Mouse (Mus musculus): ENCODE results near the gene Rpl38. TPM values are rescaled to one million over a fixed set of nuclear protein-coding genes. Genes with fewer than 3 reads are reported as not detected.
A peak's percentile ranks its signal among the peaks of the same experiment; 100 is the strongest.

The Rpl38 gene
- polyA plus RNA-seq, 1 experiment from 2014 or later = 935 TPM

DNA sequence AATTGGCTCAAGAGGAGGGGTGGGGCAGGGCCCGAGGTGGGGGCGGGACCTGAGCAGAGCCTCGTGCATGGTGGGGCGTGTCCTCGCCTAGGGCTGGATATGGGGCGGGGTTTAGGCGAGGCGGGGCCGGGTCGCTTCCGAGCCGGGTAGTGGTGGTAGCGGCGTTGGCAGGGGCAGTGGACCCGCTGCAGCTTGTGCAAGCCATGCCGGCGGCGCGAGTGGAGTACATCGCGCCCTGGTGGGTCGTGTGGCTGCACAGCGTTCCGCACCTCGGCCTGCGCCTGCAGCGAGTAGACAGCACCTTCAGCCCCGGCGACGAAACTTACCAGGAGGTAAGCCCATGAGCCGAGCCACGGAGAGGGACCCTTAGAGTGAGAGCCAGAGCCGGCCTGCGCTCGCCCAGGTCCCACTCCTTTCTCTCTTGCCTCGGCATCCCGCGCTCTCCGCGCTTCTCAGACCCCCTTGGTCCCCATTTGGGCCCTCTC, 7.1 kb downstream of the Rpl38 start, which contains the start of gene Ttyh2:
TSS of gene Ttyh2 (plus strand) at position 91 of the 485 bp plus-strand sequence.
- Histone ChIP-seq H3K4me2 (replicated peaks; ENCODE audit: low read depth) (peak within 1 kb of the TSS; percentile 93), H3K9ac (ENCODE audit: low read depth, low read length) (peak within 1 kb of the TSS; percentile 84), H3K27me3 (replicated peaks; ENCODE audit: control insufficient read depth, insufficient read depth, low read length) (no peaks in the 10 kb centered on the region), H3K4me3 (ENCODE audit: low read depth, low read length) (peak within 1 kb of the TSS; percentile 83), H3K9me3 (ENCODE audit: control insufficient read depth) (no peaks in the 10 kb centered on the region), H3K36me3 (ENCODE audit: control insufficient read depth, insufficient read depth) (peaks cover 30% of the 10 kb centered on the region), H3K27ac (ENCODE audit: low read depth, low read length) (peak within 1 kb of the TSS; percentile 88), H3K4me1 (replicated peaks; ENCODE audit: control insufficient read depth, insufficient read depth, low read length) (peaks cover 10% of the 10 kb centered on the region; the same call in 1 of the 2 replicates)
- ATAC-seq = peak; percentile 72
- WGBS = under 1% methylated on average over 38 of the region's 40 CpGs
- TF ChIP-seq CTCF (IDR thresholded peaks at IDR 0.05; ENCODE audit: low read depth) = no peak; the same call in 1 of the 2 replicates

- Histone ChIP-seq H3K4me3 (ENCODE audit: low read depth, low read length) (peak overlapping the region; percentile 83), H3K27me3 (replicated peaks; ENCODE audit: control insufficient read depth, insufficient read depth, low read length) (no peaks in the 10 kb centered on the region), H3K4me1 (replicated peaks; ENCODE audit: control insufficient read depth, insufficient read depth, low read length) (peaks cover 7% of the 10 kb centered on the region; the same call in 1 of the 2 replicates), H3K9ac (ENCODE audit: low read depth, low read length) (peak overlapping the region; percentile 84), H3K27ac (ENCODE audit: low read depth, low read length) (peak overlapping the region; percentile 88), H3K4me2 (replicated peaks; ENCODE audit: low read depth) (peak overlapping the region; percentile 93), H3K36me3 (ENCODE audit: control insufficient read depth, insufficient read depth) (peaks cover 25% of the 10 kb centered on the region), H3K9me3 (ENCODE audit: control insufficient read depth) (no peaks in the 10 kb centered on the region)
- 2% methylated on average over 27 of the region's 27 CpGs for WGBS
- peak; percentile 6 for ATAC-seq
- TF ChIP-seq CTCF (IDR thresholded peaks at IDR 0.05; ENCODE audit: low read depth) = no peak
Observed at GRCm38 (mm10) chr11:114675826-114676401, 7.6 kb downstream of the Rpl38 start.

GRCm38 (mm10) chr11:114676431-114676830, 8.1 kb downstream of the Rpl38 start:
- H3K9ac ChIP-seq (ENCODE audit: low read depth, low read length) = peak overlapping the region; percentile 84
- H3K9me3 ChIP-seq (ENCODE audit: control insufficient read depth) = no peaks in the 10 kb centered on the region
- peak overlapping the region; percentile 83 for H3K4me3 ChIP-seq (ENCODE audit: low read depth, low read length)
- peaks cover 21% of the 10 kb centered on the region for H3K36me3 ChIP-seq (ENCODE audit: control insufficient read depth, insufficient read depth)
- ATAC-seq = peak; percentile 78
- H3K4me2 ChIP-seq (replicated peaks; ENCODE audit: low read depth) = peak overlapping the region; percentile 93
- peak overlapping the region; percentile 88 for H3K27ac ChIP-seq (ENCODE audit: low read depth, low read length)
- 12% methylated on average over 14 of the region's 14 CpGs for WGBS
- no peaks in the 10 kb centered on the region for H3K27me3 ChIP-seq (replicated peaks; ENCODE audit: control insufficient read depth, insufficient read depth, low read length)
- H3K4me1 ChIP-seq (replicated peaks; ENCODE audit: control insufficient read depth, insufficient read depth, low read length) = peaks cover 7% of the 10 kb centered on the region; the same call in 1 of the 2 replicates
- no peak for TF ChIP-seq CTCF (IDR thresholded peaks at IDR 0.05; ENCODE audit: low read depth)

DNA sequence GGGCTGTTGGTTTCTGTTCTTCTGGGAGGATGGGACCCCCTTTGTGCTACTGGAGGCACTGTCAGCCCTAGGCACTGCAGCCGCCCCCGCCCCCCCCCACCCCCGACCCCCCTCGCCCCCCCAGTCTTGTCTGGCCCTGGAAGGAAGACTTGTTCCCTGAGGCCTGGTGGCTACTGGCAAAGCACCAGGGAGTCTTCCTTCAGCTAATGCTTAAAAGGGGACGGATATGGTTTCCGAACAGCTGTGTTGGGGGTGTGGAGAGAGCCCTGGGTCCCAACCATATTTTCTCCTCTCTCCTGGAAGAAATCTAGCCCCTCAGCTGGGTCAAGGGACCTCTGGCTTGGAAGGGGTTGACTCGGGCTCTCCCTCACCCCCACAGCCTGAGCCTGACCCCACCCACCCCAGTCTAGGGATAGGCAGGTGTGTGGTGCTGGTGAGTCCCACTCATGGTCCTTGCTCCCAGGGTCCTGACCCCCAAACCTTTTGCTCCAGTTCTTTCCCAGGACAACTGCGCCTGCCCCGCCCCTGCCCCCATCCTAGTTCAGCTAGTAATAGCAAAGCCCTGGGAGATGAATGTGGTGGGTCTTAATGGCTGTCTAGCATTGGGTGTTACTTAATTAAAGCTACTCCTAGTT, 8.7 kb downstream of the Rpl38 start:
- 39% methylated on average over 9 of the region's 9 CpGs for WGBS
- peak overlapping the region; percentile 88 for H3K27ac ChIP-seq (ENCODE audit: low read depth, low read length)
- no peak for ATAC-seq
- H3K27me3 ChIP-seq (replicated peaks; ENCODE audit: control insufficient read depth, insufficient read depth, low read length) = no peaks in the 10 kb centered on the region
- peak overlapping the region; percentile 83 for H3K4me3 ChIP-seq (ENCODE audit: low read depth, low read length)
- peak overlapping the region; percentile 93 for H3K4me2 ChIP-seq (replicated peaks; ENCODE audit: low read depth)
- H3K9ac ChIP-seq (ENCODE audit: low read depth, low read length) = peak overlapping the region; percentile 84
- peaks cover 7% of the 10 kb centered on the region; the same call in 1 of the 2 replicates for H3K4me1 ChIP-seq (replicated peaks; ENCODE audit: control insufficient read depth, insufficient read depth, low read length)
- no peaks in the 10 kb centered on the region for H3K9me3 ChIP-seq (ENCODE audit: control insufficient read depth)
- peaks cover 15% of the 10 kb centered on the region for H3K36me3 ChIP-seq (ENCODE audit: control insufficient read depth, insufficient read depth)
- no peak for TF ChIP-seq CTCF (IDR thresholded peaks at IDR 0.05; ENCODE audit: low read depth)

- Histone ChIP-seq H3K9me3 (ENCODE audit: control insufficient read depth) (no peaks in the 10 kb centered on the region), H3K4me3 (ENCODE audit: low read depth, low read length) (no peak overlapping the region), H3K4me1 (replicated peaks; ENCODE audit: control insufficient read depth, insufficient read depth, low read length) (peaks cover 10% of the 10 kb centered on the region; the same call in 1 of the 2 replicates), H3K4me2 (replicated peaks; ENCODE audit: low read depth) (peak overlapping the region; percentile 30; the same call in 1 of the 2 replicates), H3K9ac (ENCODE audit: low read depth, low read length) (no peak overlapping the region), H3K36me3 (ENCODE audit: control insufficient read depth, insufficient read depth) (no peaks in the 10 kb centered on the region), H3K27me3 (replicated peaks; ENCODE audit: control insufficient read depth, insufficient read depth, low read length) (no peaks in the 10 kb centered on the region), H3K27ac (ENCODE audit: low read depth, low read length) (peak overlapping the region; percentile 66)
- peak; percentile 8; the same call in 1 of the 2 replicates for ATAC-seq
- 18% methylated on average over 8 of the region's 8 CpGs for WGBS
- TF ChIP-seq CTCF (IDR thresholded peaks at IDR 0.05; ENCODE audit: low read depth) = no peak
Observed at GRCm38 (mm10) chr11:114679582-114679981, 11.3 kb downstream of the Rpl38 start.

DNA sequence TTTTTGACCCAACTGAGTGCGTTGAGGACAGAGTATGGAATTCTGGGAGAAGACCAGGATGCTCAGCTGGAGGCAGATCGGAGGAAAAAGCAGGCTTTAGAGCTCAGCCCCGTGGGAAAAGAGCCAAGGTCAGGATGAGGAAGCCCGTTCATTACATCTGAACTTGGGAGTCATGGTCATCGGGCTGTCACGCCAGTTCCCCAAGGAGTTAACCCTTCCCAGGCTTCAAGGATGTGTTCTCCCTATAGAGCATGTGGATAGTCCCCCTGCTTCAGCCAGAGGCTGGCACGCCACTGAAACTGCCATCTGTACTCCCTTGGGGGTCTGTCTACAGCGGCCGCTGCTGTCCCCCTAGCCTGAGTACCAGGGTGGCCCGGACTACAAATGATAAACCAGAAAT, 12.0 kb downstream of the Rpl38 start:
- no peak for TF ChIP-seq CTCF (IDR thresholded peaks at IDR 0.05; ENCODE audit: low read depth)
- H3K27ac ChIP-seq (ENCODE audit: low read depth, low read length) = no peak overlapping the region
- 45% methylated on average over 10 of the region's 10 CpGs for WGBS
- H3K36me3 ChIP-seq (ENCODE audit: control insufficient read depth, insufficient read depth) = no peaks in the 10 kb centered on the region
- ATAC-seq = no peak
- H3K27me3 ChIP-seq (replicated peaks; ENCODE audit: control insufficient read depth, insufficient read depth, low read length) = no peaks in the 10 kb centered on the region
- H3K4me1 ChIP-seq (replicated peaks; ENCODE audit: control insufficient read depth, insufficient read depth, low read length) = peaks cover 10% of the 10 kb centered on the region; the same call in 1 of the 2 replicates
- no peak overlapping the region for H3K9ac ChIP-seq (ENCODE audit: low read depth, low read length)
- H3K4me2 ChIP-seq (replicated peaks; ENCODE audit: low read depth) = no peak overlapping the region
- no peak overlapping the region for H3K4me3 ChIP-seq (ENCODE audit: low read depth, low read length)
- no peaks in the 10 kb centered on the region for H3K9me3 ChIP-seq (ENCODE audit: control insufficient read depth)

Measured in intestine, postnatal 0 days (tissue).